Mouse (Mus musculus) frontal cortex, postnatal 25 days (tissue): ENCODE results near the gene Ube2d1.

Experiments used
- DNase-seq, 2 experiments: peaks; one replicate each; pipeline ENCODE4 v3.0.0; 2022; ENCODE audit warnings: low spot score in 2 of 2

Ube2d1 gene

DNA sequence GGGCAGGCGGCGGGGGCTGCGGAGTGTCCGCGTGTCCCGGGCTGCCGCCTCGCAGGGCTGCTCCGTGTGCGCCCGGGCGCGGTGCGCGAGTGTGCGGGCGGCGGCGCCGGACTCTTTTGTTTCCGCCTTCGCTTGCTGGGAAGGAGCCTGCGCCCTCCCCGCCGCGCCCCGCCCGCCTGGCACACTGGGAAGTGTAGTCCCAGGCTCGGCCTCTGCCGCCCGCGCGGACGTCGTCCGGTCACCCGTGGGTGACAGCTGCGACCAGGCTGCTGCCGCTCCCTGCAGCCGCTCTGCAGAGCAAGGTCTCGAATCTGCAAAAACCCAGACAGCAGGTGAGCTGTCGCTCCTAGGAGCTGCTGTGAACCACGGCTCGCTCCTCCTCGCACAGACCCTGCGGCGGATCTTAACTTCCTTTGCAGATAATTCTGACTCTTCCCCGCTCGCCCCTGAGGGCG, at the start of gene Ube2d1:
Ube2d1 (minus strand) TSS at position 137 of the 455 bp plus-strand sequence.
- DNase-seq, result peak; percentile 75 to 85

DNA sequence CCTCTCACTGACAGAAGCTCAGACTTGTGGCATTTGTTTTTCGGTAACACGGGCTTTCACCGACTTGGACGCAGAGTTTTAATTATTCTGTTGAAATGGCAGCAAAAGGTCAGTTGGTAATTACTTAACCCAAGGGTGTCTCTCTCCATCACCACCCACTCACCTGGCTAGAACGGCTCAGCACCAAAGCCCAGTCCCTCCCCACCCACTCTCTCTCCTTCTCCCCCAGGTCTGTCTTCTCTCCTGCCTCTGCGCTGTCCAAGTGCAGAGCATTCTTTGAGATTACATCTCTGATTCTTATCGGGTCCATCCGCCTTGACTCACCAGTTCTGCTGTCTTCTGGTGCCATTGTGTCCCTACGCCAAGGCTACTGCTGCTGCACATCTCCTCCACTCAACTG, 47.8 kb upstream of the Ube2d1 start:
- DNase-seq, result no peak

DNA sequence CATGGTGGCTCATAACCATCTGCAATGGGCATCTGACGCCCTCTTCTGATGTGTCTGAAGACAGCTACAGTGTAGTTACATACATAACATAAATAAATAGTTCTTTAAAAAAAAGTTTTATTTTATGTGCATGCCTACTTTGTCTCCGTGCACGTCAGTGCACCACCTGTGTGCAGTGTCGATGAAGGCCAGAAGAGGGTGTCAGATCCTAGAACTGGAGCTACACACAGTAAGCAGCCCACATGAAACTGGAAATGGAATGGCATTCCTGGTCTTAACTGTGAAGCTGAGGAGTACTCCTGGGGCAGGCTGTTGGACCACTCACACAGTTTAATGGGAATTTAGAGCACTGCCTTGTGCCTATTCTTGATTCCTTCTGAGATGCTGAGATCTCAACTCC, 47.3 kb upstream of the Ube2d1 start:
- DNase-seq, result no peak

DNA sequence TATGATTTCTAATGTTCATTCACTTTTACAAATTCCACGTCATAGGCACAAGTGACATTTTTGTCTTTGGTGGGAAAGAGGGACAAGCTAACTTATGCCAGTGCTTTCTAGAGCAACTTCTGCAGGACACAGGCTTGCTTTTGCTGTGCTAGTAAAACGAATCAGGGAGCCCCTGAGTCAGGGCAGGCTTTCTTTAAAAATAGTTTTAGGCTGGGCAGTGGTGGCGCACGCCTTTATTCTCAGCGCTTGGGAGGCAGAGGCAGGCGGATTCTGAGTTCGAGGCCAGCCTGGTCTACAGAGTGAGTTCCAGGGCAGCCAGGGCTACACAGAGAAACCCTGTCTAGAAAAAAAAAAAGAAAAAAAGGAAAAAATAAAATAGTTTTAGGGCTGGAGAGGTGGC, 46.8 kb upstream of the Ube2d1 start:
- DNase-seq, result no peak

DNA sequence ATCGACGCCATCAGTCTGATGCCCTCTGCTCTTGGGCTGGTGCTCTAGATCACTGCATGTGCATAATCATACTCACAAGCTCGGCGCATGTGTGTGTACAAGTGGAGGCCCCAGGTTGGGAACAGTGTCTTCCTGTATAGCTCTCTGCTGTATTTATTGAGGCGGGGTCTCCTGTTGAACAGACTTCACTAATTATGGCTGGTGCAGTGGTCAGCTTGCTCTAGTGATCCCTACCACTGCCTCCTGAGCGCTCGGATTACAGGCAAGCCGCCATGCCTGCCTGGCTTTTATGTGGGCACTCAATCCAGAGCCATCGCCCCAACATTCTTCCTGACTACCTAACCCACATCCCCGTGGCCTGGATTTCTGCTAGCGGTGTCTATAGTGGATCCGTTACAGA, 45.0 kb upstream of the Ube2d1 start:
- DNase-seq, result no peak

DNA sequence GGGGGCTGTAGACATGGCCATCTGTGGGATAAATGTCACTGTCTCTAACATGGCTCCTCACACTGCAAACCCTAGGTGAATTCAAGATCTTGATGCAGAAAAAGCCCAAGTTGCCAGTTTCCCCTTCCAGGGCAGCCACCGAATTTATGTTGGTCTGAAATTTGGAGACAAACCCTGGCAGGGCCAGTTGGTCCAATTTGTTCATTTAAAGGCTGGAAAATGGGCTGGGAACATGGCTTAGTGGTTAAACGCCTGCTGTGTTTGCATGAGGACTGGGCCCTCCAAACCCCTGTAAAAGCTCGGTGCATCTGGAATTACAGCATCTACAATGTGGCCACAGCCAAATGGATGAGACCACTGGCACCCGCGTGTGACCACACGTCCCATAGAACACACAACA, 44.2 kb upstream of the Ube2d1 start:
- no peak for DNase-seq

DNA sequence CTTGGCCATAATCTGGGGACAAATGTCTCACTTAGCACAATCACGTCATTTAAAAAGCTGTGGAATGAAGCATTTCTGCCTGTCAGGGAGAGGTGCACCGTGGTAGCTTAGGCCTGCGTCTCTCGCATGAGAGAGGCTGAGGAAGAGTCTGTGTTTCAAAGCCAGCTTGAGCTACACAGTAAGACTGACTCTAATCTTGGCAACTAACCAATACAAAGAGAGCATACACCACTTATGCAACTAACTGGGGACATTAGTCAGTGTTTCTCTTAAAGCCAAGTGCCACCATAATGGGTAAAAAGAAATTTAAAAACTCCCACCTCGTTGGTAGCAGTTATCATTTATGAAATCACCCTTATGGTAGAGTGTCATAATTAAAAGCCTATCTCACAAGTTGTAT, 43.8 kb upstream of the Ube2d1 start:
- no peak for DNase-seq

DNA sequence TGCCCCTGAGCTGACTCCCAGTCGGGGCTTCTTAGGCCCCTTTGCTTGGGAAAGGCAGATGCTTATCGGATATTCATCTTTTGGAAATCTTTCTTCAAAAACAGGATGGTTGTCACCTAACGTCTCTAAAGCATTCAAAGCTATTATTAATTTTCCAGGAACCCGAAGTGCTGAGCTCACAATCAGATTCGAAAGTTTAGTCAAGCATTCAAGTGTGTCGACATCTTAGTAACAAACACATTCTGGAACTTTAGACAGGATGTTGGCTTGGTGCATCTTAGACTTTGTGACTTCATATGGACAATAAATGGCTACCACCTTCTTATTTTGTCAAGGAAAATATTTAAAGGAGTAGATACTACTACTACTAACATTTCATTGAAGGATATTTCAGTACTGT, 43.3 kb upstream of the Ube2d1 start:
- DNase-seq, result no peak

DNA sequence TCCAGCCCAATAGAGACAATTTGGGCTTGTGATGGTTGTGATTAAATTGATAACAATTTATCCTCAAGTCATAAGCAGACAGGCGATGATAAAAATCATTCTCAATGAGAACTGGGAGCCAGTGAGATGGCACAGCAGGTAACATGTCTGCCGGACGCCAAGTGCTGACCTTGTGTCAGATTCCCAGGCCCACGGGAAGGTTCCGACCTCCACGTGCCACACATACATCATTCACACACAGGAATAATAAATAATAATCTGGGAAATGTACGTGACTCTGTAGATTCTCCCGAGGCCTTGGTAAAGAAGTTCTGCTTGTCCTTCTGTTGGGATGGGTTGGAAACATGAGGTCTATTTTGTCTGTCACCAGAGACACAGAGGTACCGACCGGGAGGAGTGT, 42.3 kb upstream of the Ube2d1 start:
- no peak for DNase-seq

DNA sequence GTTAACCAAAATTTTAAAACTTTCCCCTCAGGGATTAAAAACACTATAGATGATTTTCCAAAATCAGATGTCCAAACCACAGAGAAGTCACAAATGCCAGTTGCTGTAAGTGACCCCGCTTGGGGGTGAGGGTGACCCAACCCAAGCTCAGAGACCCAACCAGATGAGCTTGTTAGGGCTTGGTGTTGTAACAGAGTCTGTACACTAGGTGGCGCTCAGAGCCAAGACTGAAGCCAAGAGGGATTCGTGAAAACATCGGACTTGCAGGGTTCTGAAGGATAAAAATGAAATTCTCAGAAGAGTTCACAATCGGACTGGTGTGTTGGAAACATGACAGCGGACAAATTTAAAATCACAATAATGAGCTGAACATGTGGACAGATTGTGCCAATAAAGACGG, 41.7 kb upstream of the Ube2d1 start:
- peak; percentile 54 to 62 for DNase-seq

DNA sequence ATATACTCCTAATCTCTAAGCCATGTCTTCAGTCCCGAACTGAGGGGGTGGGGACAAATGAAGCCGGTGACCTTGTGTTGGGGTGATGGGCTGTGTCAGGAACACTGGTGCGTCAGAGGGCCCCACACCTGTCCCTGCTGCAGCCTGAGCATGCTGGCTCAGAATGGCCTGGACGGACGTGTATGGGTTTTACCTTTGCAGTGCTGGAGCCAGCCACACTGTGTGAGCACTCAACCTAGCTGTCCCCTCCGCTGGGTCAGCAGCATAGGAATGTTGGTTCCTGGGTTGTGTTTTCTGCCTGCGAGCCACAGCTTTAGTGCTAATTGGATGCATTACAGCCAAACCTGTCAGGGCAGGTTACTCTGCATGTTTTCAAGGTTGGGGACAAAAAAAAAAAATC, 41.1 kb upstream of the Ube2d1 start:
- no peak for DNase-seq

DNA sequence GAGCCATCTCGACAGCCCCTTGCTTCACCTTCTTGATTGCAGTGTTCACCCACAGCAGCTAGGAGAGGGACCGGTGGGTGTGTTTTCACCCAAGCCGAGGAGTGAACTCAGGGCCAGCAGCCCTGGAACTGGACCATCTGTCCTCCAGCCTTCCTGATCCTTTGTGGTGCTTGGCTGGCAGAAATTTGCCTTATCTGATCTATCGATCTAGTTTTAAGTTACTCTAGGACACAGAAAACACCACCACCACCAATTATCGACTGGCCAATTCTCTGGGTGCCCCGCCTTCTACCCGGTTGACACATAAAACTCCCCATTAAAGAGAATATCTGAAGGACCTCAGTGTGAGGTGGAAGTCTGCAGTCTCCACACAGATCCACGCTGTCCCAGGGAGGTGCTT, 38.6 kb upstream of the Ube2d1 start:
- no peak for DNase-seq

DNA sequence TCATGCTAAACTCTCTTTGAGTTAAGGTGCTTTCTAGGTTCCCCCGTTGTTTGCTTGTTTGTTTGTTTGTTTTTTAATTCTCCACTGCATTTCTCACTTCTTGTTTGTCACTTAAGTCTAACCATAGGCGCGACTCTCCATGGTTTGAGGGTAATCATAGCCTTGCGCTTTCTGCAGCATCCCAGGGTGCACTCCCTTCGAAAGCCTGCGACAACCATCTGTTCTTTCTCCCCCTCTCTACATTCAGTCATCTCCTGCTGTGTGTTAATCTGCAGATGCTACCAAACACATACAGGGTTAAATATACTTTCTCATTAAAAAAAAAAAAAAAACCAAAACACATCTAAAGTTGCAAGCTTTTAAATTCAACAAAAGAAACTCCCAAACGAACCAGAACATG, 31.4 kb upstream of the Ube2d1 start:
- DNase-seq, result no peak

DNA sequence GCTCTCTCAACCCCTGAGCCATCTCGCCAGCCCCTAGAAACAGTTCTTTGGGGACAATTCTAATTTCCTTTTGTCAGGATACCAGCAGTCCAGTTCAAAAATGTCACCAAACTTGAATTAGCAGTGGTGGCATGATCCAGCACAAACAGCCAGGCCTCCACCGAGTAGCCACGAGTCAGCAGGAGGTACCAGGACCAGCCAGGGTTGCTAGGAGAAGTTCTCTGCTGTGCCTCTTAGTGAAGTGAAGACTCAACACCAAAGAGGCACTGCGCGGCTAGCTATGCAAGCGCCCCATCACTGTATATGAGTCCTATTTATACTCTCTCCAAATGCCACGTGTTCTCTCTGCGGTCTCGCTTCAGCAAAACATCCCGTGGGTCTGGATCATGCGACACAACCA, 31.0 kb upstream of the Ube2d1 start:
- DNase-seq, result no peak

DNA sequence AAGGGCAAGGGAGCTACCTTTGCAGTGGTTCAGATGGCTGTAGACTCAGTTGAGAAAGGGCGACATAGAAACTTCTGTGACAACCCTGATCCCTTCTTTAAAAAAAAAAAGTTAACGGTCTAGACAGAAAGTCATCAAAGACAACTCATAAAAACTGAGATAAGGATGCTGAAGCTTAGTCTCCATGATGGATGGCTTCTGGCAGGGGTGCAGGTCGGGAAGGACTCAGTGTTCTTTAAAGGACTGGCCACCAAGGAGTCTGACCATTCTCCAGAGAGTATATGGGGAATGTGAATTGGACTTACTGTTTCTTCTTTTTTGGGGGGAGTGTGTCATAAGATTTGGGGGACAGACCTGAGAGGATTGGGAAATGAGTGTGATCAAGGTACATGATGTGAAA, 29.5 kb upstream of the Ube2d1 start:
- DNase-seq, result no peak

DNA sequence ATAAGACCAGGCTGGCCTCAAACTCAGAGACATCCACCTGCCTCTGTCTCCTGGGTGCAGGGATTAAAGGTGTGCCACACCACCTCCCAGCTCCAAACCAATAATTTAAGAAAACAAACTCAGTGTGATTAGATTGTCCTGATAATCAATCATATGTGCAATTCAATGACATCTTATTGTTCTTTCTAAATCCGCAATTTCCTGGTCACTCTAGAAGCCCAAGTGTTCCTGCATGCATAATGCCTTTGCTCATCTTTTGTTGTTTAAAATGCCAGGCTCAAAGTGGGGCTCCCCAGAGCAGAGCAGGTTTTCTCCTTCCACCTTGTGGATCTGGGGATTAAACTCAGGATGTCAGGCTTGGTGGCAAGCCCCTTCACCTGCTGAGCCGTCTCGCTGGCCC, 25.2 kb upstream of the Ube2d1 start:
- no peak for DNase-seq

DNA sequence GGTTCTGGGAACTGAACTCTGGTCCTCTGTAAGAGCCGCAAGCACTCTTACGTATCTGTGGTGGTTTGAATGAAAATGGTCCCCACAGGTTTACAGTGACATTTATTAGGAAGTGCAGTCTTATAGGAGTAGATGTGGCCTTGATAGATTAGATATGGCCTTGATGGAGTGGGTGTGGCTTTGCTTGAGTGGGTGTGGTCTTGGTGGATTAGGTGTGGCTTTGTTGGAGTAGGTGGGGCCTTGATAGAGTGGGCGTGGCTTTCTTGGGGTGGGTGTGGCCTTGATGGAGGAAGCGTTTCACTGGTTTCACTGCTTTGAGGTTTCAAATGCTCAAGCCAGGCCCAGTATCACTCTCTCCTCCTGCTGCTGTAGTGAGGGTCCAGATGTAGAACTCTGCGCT, 23.1 kb upstream of the Ube2d1 start:
- DNase-seq, result no peak

DNA sequence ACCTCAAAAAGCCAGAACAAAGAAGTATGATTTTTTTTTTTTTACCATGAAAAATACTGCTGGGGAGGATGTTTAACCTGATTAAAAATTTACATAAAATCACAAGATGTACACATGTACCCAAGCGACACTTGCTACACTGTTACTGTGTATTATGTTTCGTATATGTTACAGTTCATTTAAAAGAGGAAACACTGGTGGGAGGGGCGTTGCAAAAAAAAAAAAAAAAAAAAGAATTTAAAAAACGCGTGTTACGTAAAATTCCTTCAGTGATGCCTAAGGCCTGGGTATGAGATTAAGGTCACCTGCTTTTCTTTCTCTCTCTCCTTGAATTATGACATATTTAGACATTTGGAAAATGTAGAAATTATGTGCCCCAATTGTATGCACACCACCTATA, 21.7 kb upstream of the Ube2d1 start:
- DNase-seq, result no peak

DNA sequence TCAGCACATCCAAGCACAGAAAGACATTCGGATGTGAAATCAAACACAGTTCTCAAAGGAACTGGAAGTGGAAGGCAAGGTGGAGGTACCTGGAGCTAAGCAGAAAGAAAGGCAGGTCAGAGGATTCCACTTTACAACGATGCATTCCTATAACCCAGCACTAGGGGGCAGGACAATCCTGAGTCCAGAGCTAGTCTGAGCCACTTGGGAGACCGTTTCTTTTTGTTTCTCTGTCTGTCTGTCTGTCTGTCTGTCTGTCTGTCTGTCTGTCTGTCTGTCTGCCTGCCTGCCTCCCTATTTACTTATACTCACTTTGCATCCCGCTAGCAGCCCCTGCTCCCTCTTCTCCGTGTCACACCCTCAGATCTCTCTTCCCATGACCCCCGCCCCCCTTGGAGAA, 21.1 kb upstream of the Ube2d1 start:
- DNase-seq, result no peak

DNA sequence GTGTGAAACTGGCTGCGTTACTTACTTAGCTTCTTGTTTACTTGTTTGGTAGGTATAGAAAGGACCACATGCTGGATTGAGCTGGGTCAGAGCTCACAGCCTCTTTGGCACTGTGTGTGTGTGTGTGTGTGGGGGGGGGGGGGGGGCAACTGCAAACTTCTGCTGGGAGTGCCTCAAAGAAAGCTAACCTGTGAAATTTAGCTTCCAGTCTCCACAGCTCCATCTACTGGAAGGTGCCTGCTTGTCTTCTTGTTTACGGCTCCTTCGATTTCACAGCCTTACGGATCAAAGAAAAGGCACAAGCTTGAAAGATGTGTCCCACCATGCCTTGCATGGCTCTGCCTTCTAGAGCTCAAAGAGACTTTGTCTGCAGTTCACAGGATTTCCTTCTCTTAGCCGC, 17.4 kb upstream of the Ube2d1 start:
- DNase-seq, result no peak

DNA sequence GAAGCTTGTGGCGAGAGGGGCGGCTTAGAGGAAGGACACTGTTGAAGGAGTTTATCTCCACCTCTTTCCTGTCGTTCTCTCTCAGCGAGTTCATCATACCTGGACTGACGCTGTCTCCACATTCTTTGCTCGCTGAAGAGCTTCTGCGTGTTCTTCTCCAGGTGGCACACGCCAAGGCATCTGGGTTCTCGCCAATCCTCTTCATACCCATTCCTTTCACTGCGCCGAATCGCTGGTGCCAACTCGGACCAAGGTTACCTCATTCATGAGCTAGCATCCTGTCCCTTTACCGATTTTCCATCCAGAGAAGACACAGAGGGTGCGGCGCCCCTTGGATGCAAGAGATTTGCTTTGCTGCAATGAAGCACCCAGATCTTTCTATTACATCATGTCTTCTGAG, 15.1 kb upstream of the Ube2d1 start:
- no peak for DNase-seq

DNA sequence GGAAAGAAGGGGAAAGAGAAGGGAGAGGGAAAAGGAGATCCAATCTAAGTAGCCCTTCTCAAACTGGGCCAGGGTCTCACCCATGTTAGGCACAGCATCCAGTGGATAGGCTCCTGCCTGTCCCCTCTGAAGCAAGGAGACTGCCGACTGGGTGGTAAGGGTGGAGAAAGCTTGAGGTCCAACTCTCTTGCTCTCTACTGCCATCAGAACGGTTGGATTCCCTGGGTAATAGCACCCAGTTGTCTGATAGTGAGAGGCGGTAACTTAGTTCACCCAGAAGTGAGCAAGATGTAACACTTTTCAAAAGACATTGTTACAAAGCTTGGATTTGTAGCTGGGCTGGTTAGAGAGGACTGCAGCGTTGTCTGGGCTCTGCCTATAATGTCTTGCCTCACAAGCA, 8.2 kb upstream of the Ube2d1 start:
- DNase-seq, result no peak

DNA sequence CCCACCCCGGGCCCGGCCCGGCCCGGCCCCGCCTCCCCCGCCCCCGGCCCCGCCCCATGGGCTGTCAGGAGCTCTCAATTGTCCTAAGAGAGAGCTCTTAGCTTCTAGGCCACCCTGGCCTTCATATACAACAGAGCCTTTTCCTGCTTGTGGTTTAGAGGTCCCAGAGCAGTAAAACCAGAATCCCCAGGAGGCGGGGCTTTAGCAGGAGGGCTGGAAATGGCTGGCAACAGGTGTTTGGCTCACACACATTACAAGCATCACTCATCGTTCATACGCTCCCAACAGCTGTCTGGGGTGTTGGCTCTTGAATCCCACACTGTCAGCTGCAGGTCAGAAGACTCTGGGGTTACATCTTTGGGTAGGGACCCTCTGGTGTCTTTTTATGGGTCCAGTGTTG, 7.2 kb upstream of the Ube2d1 start:
- no peak for DNase-seq

DNA sequence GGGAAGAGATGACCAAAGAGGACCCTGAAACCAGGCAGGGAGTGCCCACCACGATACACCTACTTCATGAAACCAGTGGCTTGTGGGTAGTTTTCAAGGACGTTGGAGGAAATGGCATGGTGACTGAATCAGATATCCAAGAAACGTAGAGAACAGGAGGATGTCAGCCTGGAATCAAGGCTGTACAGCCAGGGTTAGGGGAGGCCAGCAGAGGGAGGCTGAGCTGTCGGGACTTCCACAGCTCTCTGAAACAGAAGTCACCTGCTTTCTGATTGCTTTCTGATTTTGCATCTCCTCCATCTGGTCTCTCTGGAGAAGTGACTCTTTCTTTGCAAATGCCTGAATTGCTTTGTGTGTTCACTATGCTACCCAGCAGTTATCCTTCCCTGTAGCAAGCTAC, 6.7 kb upstream of the Ube2d1 start:
- no peak for DNase-seq

DNA sequence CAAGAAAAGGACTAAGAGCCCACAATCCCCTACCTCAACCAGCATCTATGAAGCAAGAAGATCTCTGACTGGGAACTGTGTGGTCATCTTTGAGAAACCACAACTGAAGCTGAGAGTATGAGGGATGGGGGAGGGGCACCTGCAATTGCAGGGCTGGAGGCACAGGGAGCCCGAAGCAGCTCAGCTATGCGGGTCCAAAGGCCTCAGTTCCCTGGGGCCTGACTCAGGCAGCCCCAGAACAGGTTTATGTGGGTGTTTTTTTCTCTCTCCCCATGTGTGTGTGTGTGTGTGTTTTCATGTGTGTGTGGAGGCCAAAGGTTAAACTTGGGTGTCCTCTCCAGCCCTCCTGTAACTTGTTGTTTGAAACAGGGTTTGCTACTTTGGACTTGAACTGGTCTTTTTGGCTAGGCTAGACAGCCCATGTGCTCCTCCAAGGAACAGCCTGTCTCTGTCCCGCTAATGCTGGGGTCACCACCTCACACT, 6.2 kb upstream of the Ube2d1 start:
- DNase-seq, result no peak
